Mouse (Mus musculus): Measurements from ENCODE around the gene Thtpa. TPM values are rescaled to one million over a fixed set of nuclear protein-coding genes. Genes with fewer than 3 reads are reported as not detected.
A peak's percentile ranks its signal among the peaks of the same experiment; 100 is the strongest.

The Thtpa gene
- polyA plus RNA-seq, 1 experiment from 2014 or later, result 31.8 TPM

DNA sequence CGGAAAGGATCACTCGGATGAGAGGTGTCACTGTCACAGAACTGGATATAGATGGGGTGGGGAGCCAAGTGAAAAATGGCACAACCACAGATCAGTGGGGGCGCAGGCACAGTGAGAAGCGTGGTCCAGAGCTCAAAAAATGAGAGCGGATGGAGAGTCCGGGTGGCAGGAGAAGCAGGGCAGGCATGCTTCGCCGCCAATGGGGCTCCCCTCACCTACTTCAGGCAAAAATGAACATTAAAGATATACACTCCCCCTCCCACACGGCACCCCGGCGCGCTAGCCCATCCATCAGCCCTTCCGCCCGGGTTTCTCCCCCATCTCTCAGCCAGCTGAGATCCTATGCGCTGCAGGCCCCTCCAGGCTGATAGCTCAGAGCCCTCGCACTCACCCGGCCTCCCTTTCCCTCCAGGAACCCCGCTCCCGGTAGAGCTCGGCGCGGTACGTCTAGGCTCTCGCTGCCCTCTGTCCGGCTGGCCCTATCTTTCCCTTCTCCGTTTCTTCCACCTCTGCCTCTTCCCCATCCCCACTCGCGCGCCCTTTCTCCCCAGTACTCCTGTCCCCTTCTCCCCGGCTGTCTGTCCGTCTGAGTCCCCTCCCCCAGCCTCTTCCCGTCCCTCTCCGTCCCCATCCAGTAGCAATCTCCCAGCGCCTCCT, 3.2 kb upstream of the Thtpa start:
- in situ Hi-C loops (cut with MboI; ENCODE audit: low pct_unique_long_range_greater_than_20kb), result no loop called here
- ChIA-PET POLR2A (interaction anchor here (0.8 kb wide), 1 partner anchor 76 kb away, joined by 3 read pairs; the partner anchor contains the start of gene Ngdn), CTCF (interaction anchor here (1.9 kb wide), 1 partner anchor 9 kb away, joined by 4 read pairs; no protein-coding TSS in a partner anchor)
- DNase-seq (ENCODE audit: low read depth, low spot score), result no peak
- ATAC-seq, result no peak
- no peak for TF ChIP-seq CTCF (IDR thresholded peaks at IDR 0.05)
- H3K27me3 ChIP-seq, result no peaks in the 10 kb centered on the region

DNA sequence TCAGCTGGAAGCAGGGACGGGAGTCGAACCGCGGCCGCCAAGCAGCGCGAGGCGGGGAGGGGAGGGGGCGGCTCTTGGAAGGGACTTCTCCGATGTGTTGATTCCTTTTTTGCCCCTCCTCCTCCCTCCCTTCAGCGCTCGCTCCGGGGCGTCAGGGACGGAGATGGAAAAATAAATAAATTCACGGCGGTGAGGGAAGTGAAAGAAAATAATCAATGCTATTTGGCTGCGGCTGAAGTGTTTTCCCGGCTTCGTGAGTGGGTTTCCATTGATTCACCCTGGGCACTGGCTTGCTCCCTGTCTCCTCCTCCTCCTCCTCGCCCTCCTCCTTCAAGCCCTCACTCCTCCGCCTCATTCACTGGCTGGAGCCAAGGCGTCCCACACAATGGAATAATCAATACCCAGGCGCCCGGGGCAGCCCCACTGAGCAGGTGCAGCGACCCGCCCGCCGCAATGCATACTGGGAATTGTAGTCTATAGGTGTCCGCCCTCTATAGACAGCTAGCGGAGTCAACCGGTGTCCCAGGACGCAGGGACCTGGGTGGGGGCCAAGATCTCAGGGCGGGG, 2.5 kb upstream of the Thtpa start, which contains the start of gene Zfhx2:
TSS of gene Zfhx2 (minus strand) at position 314 of the 567 bp plus-strand sequence.
- peak; percentile 75 for ATAC-seq
- no peaks in the 10 kb centered on the region for H3K27me3 ChIP-seq
- in situ Hi-C loops (cut with MboI; ENCODE audit: low pct_unique_long_range_greater_than_20kb), result no loop called here
- POLR2A ChIA-PET, result interaction anchor here (0.8 kb wide), 1 partner anchor 76 kb away, joined by 3 read pairs; the partner anchor contains the start of gene Ngdn
- no peak for DNase-seq (ENCODE audit: low read depth, low spot score)
- CTCF ChIA-PET, result interaction anchor here (0.8 to 1.9 kb wide), 2 partner anchors 10 to 68 kb away, joined by 3 to 4 read pairs; no protein-coding TSS in a partner anchor
- TF ChIP-seq CTCF (IDR thresholded peaks at IDR 0.05), result no peak

DNA sequence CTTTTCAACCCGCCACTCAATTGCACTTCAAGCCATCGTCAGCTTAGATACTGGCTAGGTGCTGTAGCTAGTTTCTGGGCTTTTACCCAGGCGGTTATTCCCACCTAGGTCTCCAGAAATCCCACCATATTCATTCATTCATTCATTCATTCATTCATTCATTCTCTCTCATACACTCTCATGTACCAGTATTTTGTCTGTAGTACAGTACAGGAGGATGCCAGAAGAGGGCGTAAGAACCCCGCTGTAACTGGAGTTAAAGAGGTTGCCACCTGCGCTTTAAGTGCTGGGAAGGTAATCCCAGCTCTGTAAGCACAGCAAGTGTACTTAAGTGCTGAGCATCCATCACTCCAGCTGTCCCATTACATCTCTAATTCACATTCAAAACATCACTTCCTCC, 657 bp upstream of the Thtpa start:
- ATAC-seq (no peak), DNase-seq (ENCODE audit: low read depth, low spot score) (no peak)
- CTCF ChIA-PET, result interaction anchor here (1.2 to 2.5 kb wide), 4 partner anchors 8 to 79 kb away, joined by 3 to 7 read pairs (median 5); partner anchors contain the start of gene Ngdn
- POLR2A ChIA-PET, result interaction anchor here (0.8 to 2.7 kb wide), 2 partner anchors 13 to 70 kb away, joined by 3 to 8 read pairs; partner anchors contain the start of gene Ap1g2
- no peak for TF ChIP-seq CTCF (IDR thresholded peaks at IDR 0.05)
- in situ Hi-C loops (cut with MboI; ENCODE audit: low pct_unique_long_range_greater_than_20kb), result no loop called here
- H3K27me3 ChIP-seq, result no peaks in the 10 kb centered on the region

DNA sequence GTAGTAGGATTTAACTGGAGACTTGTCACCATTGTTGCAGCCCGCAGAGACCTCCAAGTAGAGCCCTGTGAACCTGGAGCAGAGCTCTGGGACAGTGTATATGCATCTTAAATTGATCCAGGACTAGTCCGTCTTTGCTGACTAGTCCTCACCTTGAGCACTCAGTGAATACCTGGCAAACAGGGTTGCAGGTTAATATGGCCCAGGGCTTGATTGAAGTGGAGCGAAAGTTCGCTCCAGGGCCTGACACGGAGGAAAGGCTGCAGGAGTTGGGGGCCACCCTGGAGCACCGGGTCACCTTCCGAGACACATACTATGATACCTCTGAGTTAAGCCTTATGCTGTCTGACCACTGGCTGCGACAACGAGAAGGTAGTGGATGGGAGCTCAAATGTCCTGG, 679 bp downstream of the Thtpa start:
- in situ Hi-C loops (cut with MboI; ENCODE audit: low pct_unique_long_range_greater_than_20kb), result no loop called here
- POLR2A ChIA-PET, result interaction anchor here (0.7 to 2.7 kb wide), 3 partner anchors 11 to 78 kb away, joined by 3 to 8 read pairs (median 5); partner anchors contain the start of gene Ap1g2
- H3K27me3 ChIP-seq, result no peaks in the 10 kb centered on the region
- CTCF ChIA-PET, result interaction anchor here (0.9 to 1.5 kb wide), 4 partner anchors 71 to 80 kb away, joined by 3 to 7 read pairs (median 4); partner anchors contain the start of gene Ngdn
- DNase-seq (ENCODE audit: low read depth, low spot score) (no peak), ATAC-seq (no peak)
- TF ChIP-seq CTCF (IDR thresholded peaks at IDR 0.05), result no peak

DNA sequence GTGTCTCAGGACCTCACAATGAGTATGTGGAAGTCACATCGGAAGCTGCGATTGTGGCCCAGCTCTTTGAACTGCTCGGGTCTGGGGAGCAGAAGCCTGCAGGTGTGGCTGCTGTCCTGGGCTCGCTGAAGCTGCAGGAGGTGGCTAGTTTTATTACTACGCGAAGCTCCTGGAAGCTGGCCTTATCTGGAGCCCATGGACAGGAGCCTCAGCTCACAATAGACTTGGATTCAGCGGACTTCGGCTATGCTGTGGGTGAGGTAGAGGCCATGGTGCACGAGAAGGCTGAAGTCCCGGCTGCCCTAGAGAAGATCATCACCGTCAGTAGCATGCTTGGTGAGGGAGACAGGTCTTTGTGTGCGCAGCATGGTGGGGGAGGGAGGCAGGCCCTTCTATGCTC, 1.1 kb downstream of the Thtpa start:
- in situ Hi-C loops (cut with MboI; ENCODE audit: low pct_unique_long_range_greater_than_20kb), result no loop called here
- no peak for ATAC-seq
- TF ChIP-seq CTCF (IDR thresholded peaks at IDR 0.05), result no peak
- no peak for DNase-seq (ENCODE audit: low read depth, low spot score)
- H3K27me3 ChIP-seq, result no peaks in the 10 kb centered on the region
- POLR2A ChIA-PET, result interaction anchor here (0.7 to 2.7 kb wide), 3 partner anchors 11 to 79 kb away, joined by 3 to 8 read pairs (median 5); partner anchors contain the start of gene Ap1g2
- CTCF ChIA-PET, result interaction anchor here (0.9 to 1.2 kb wide), 4 partner anchors 19 to 80 kb away, joined by 3 to 7 read pairs (median 3); partner anchors contain the start of gene Ngdn

DNA sequence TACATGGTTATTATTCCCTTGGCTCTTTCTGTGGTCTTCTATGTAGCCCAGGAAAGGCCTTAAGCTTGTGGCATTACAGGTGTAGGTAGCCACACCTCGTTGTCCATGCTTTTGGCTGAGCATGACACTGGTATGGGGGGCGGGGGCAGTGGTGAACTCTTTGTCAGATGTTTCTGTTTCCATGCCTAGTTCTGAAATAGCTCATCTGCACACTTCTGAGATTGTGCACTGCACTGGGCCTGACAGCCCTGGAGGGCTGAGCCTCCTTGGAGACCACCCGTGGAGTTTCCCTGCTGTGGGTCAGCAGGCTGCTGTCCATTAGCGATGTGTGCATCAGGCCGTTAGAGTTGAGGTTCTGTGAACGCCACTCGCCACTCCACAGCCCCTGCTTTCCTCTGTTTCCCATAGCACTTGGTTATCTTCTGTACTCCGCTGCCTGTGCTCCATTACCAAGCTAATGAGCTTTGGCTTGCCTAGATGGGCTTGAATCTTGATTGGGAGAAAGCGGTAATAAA, 2.0 kb downstream of the Thtpa start:
- ChIA-PET POLR2A (interaction anchor here (0.8 to 2.7 kb wide), 2 partner anchors 10 to 13 kb away, joined by 3 to 8 read pairs; partner anchors contain the start of gene Ap1g2), CTCF (interaction anchor here (0.9 to 3.5 kb wide), 6 partner anchors 15 to 76 kb away, joined by 3 to 12 read pairs (median 4); no protein-coding TSS in a partner anchor)
- DNase-seq (ENCODE audit: low read depth, low spot score), result no peak
- in situ Hi-C loops (cut with MboI; ENCODE audit: low pct_unique_long_range_greater_than_20kb), result no loop called here
- no peaks in the 10 kb centered on the region for H3K27me3 ChIP-seq
- no peak for ATAC-seq
- no peak for TF ChIP-seq CTCF (IDR thresholded peaks at IDR 0.05)

DNA sequence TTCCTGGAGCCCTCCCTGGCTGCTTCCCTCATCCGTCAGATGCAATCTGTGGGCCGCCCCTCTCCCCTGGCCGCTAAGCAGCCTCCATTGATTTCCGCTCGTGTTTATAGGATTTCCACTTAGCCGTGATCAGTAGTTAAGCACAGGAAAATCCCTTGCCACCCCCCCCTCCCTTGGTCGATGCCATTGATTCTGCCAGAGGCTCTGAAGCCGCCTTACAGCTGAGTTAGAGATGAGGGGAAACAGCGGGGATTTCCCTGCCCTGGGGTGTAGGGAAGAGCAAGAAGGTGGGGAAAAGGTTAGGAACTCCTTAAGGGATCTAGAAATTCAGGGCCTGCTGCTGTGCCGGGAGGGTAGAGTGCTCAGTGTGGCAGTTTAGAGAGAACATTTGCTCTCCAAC, 3.1 kb downstream of the Thtpa start:
- CTCF ChIA-PET, result interaction anchor here (1.1 to 3.5 kb wide), 5 partner anchors 9 to 70 kb away, joined by 3 to 12 read pairs (median 5); partner anchors contain the start of gene Ap1g2

DNA sequence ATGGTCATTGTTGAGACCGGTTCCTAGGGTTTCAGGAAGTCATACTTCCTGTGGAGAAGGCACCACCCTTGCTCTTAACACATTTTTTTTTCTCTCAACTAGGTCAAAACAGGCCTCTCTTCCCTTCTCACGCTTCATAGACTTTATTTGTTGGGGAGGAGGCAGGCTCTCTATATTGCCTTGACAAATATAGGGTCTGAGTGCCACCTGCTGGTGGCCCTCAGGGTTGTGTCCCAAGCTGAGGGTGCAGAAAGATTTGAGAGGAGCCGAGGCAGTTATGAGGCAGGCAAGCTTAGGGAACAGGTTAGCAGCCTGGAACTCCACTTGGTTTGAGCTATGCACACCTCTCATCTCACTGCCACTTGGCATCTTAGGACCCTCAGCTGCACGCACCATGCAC, 3.5 kb downstream of the Thtpa start:
- in situ Hi-C loops (cut with MboI; ENCODE audit: low pct_unique_long_range_greater_than_20kb), result no loop called here
- POLR2A ChIA-PET, result no interaction called here
- TF ChIP-seq CTCF (IDR thresholded peaks at IDR 0.05), result no peak
- CTCF ChIA-PET, result interaction anchor here (1.0 to 3.5 kb wide), 5 partner anchors 9 to 71 kb away, joined by 3 to 12 read pairs (median 5); partner anchors contain the start of gene Ap1g2
- DNase-seq (ENCODE audit: low read depth, low spot score) (no peak), ATAC-seq (no peak)
- H3K27me3 ChIP-seq, result no peaks in the 10 kb centered on the region

More for the DNA sequence above, 3.1 kb downstream of the Thtpa start:
- TF ChIP-seq CTCF (IDR thresholded peaks at IDR 0.05), result no peak
- in situ Hi-C loops (cut with MboI; ENCODE audit: low pct_unique_long_range_greater_than_20kb), result no loop called here
- H3K27me3 ChIP-seq, result no peaks in the 10 kb centered on the region
- POLR2A ChIA-PET, result no interaction called here
- DNase-seq (ENCODE audit: low read depth, low spot score), result no peak
- ATAC-seq, result no peak

DNA sequence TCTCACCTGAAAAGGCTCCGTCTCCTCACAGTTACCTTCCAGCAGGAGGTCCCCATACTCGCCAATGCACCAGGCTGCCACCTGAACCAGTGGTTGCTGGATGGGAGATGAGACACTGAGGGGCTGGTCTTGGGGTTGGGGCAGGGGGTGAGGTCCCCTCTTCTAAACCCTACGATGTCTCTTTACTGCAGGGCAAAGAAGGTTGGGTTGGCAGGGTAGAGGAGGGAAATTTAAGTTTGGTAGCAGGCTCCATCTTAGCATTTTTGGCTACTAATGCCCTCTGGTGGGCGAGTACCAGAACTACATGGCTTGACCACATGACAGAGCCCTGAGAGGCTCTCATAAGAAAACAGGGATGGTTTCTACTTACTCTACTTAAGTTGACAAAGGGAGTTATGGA, 7.0 kb downstream of the Thtpa start:
- in situ Hi-C loops (cut with MboI; ENCODE audit: low pct_unique_long_range_greater_than_20kb), result no loop called here
- no peak for TF ChIP-seq CTCF (IDR thresholded peaks at IDR 0.05)

DNA sequence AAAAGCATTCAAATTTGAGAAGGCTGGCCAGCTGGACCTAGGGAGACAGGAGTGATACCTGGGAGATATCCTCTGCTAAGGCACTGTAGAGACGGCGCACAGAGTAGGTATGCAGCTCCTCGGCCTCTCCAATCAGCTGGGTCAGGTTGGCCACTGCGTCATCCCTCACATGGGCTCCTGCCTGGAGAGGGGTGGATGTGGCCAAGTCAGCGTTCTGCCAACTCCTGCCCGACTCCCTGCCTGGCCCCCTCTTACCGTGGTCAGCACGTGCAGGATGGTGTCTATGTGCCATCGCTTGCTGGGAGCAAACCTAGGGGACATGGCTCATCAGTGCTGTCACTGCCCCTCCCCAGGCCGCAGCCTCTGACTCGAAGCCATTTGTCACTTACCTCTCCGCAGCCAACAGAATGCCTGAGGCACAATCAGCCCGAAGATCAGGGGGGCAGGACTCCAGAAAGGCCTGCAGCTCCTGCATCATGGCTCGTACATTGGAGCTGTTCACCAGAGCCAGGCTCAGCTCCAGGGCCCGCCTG, 7.7 kb downstream of the Thtpa start:
- no peaks in the 10 kb centered on the region for H3K27me3 ChIP-seq
- no peak for ATAC-seq
- in situ Hi-C loops (cut with MboI; ENCODE audit: low pct_unique_long_range_greater_than_20kb), result no loop called here
- ChIA-PET POLR2A (no interaction called here), CTCF (interaction anchor here (1.4 kb wide), 1 partner anchor 9 kb away, joined by 6 read pairs; no protein-coding TSS in a partner anchor)
- no peak for DNase-seq (ENCODE audit: low read depth, low spot score)
- TF ChIP-seq CTCF (IDR thresholded peaks at IDR 0.05), result no peak

More for the DNA sequence above, 7.0 kb downstream of the Thtpa start:
- CTCF ChIA-PET, result interaction anchor here (0.7 to 1.4 kb wide), 2 partner anchors 8 to 76 kb away, joined by 4 to 6 read pairs; no protein-coding TSS in a partner anchor
- H3K27me3 ChIP-seq, result no peaks in the 10 kb centered on the region
- POLR2A ChIA-PET, result no interaction called here
- no peak for DNase-seq (ENCODE audit: low read depth, low spot score)
- ATAC-seq, result peak; percentile 29
